Mouse (Mus musculus) spleen, adult 18-20 months (tissue): ENCODE measurements around the gene AC131692.1.

Source experiments
- DNase-seq, 2 experiments: peaks; one replicate each; pipeline ENCODE4 v3.0.0; 2022; ENCODE audit warnings: mixed read lengths in 2 of 2

Gene AC131692.1

GRCm38 (mm10) chr19:6094119-6094518, at the start of gene AC131692.1:
Gene AC131692.1, plus strand, starts transcription at chr19:6094419.
- DNase-seq, result no peak

- DNase-seq, result no peak
These were observed 48.6 kb upstream of the AC131692.1 start for GRCm38 (mm10) chr19:6045366-6046293.

- peak; percentile 82 to 87 for DNase-seq
These were observed 47.7 kb upstream of the AC131692.1 start, which contains the start of gene Syvn1 for GRCm38 (mm10) chr19:6046294-6047153. Gene Syvn1, plus strand, starts transcription at chr19:6046576.

- DNase-seq, result no peak
These were observed 46.9 kb upstream of the AC131692.1 start for GRCm38 (mm10) chr19:6047154-6047898.

GRCm38 (mm10) chr19:6047899-6048166, 46.4 kb upstream of the AC131692.1 start:
- DNase-seq, result no peak

GRCm38 (mm10) chr19:6048681-6049410, 45.4 kb upstream of the AC131692.1 start:
- DNase-seq, result peak; percentile 59 to 64

- no peak for DNase-seq
These were observed 41.7 kb upstream of the AC131692.1 start for GRCm38 (mm10) chr19:6052516-6052915.

GRCm38 (mm10) chr19:6054296-6054695, 39.9 kb upstream of the AC131692.1 start:
- no peak for DNase-seq

- no peak for DNase-seq
These were observed 37.5 kb upstream of the AC131692.1 start for GRCm38 (mm10) chr19:6056696-6057095.

- DNase-seq, result peak; percentile 98 to 99
These were observed 36.7 kb upstream of the AC131692.1 start, which contains the start of the genes Mrpl49 and Fau for GRCm38 (mm10) chr19:6057313-6058096. Gene Mrpl49, minus strand, starts transcription at chr19:6057785. Gene Fau, plus strand, starts transcription at chr19:6057844.

GRCm38 (mm10) chr19:6058513-6058912, 35.7 kb upstream of the AC131692.1 start:
- DNase-seq, result no peak

GRCm38 (mm10) chr19:6058966-6059365, 35.3 kb upstream of the AC131692.1 start:
- DNase-seq, result no peak

- peak; percentile 87 to 91 for DNase-seq
These were observed 33.1 kb upstream of the AC131692.1 start, which contains the start of gene Znhit2 for GRCm38 (mm10) chr19:6061021-6061533. Gene Znhit2, plus strand, starts transcription at chr19:6061192.

- peak; percentile 54 to 55 for DNase-seq
These were observed 32.4 kb upstream of the AC131692.1 start for GRCm38 (mm10) chr19:6061641-6062302.

- DNase-seq, result no peak
These were observed 31.8 kb upstream of the AC131692.1 start for GRCm38 (mm10) chr19:6062418-6062817.

- no peak for DNase-seq
These were observed 31.1 kb upstream of the AC131692.1 start for GRCm38 (mm10) chr19:6063081-6063480.

- DNase-seq, result no peak
These were observed 27.6 kb upstream of the AC131692.1 start for GRCm38 (mm10) chr19:6066571-6066970.

GRCm38 (mm10) chr19:6067011-6067723, 27.1 kb upstream of the AC131692.1 start:
- DNase-seq, result peak; percentile 69 to 82

- peak; percentile 81 to 84 for DNase-seq
These were observed 26.3 kb upstream of the AC131692.1 start, which contains the start of gene Tm7sf2 for GRCm38 (mm10) chr19:6067724-6068415. Gene Tm7sf2, minus strand, starts transcription at chr19:6068373.
